Mouse (Mus musculus): ENCODE measurements around the gene Bhmt.
"Not testable (repeated sequence)": the region's sequence is repeated elsewhere in the genome, so short reads cannot be mapped to it uniquely, and the experiment has no call there.

Gene Bhmt

DNA sequence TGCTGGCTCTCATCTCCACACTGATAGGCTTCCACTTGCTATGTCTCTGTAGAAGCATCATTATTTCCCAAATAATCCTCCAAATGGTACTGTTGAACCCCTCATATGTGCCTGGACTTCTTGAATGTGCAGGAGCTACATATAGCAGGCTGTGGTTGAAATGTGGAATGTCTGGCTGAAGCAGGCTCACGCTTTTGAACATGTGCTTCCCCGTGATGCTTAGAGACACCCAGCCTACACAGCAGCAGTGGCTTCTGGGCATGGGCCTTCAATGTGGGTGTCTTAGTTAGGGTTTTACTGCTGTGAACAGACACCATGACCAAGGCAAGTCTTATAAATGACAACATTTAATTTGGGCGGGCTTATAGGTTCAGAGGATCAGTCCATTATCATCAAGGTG, 30.1 kb downstream of the Bhmt start:
- DNase-seq, result no peak

DNA sequence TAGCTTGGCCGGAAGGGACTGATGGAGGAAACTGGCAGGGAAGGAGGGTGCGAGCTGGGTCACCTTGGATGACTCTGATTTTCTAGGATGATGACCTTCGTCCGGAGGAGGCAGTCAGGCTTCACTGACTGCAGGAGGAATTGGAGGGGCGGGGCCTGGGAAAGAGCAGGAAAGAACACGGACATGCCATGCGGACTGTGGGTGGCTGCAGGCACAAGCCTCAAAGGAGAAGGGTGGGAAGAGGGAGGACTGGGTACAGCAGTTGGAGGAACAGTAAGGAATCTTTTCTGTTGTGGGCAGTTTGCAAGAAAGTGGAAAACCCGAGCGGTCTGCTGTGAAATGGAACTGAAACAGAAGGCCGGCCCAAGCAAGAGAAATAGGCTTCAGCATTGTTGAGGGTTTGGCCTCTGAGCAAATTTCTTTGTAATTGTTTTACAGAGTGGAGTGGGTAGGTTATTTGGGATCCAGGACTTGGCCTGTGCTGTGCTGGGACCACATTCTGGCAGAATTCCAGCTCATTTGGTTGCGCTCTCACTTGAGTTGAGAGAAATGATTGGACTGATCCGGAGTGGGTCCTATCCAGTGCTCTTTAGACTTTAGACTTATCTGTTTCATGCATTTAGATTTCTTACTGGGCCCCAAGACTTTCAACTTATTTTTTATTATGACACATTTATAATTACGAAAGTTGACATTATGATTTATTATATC, 30.7 kb downstream of the Bhmt start:
- DNase-seq, result peak; percentile 92

DNA sequence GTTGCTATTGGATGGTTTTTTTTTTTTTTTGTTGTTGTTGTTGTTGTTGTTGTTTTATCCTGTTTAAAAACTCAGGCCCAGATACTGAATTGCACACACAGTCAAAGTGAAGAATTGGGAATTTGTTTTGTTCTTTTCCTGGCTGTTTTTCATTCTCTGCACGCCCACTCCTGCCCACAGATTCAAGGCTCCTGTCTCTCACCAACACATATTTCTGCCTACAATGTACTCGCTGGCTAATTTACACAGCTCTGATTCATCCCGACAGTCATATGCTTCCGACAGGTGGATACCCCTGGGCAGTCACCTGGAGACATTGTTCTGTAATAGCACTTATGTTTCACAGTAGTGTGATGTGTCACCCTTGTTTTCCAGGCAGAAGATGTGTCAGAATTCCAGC, 33.1 kb downstream of the Bhmt start:
- DNase-seq, result no peak

DNA sequence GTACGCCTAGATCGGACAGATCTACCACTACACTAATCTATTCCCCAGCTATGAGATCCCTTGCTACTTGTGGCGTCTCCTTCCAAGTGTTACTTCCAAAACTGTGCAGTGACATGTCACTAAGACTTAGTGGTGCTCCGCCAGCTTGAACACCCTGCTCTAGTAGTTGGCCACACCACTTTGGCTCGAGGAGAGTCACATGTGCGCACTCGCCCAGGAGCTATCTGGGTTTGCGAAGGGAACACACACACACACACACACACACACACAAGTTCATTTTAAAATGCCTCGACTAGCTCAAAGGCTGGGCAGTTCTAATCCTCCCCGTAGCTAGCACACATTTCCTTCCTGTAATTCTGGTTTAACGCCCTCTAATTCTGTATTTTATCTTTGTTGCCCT, 36.2 kb downstream of the Bhmt start:
- no peak for DNase-seq

DNA sequence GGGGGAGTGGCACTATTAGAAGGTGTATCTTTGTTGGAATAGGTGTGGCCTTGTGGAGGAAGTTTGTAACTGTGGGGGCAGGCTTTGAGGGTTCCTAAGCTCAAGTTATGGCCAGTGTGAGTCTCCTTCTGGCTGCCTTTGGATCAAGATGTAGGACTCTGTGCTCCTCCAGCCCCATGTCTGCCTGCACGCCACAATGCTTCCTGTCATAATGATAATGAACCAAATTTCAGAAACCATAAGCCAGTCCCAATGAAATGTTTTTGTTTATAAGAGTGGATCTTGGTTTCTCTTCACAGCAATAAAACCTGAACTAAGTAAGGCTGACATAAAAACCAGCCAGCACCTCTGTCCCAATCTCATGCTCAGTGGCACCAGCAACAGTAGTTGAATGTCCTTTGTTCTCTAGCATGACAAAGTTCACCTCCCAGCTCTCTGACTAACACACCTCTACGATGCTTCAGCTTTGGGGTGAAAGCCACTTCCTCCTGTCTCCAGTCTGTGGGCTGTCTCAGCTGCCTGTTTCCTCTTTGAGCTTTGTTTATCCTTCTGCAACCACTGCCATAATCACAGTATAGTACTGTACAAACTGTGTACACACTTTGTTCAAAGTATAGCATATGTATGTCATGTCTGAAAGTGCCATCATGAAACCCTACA, 44.6 kb downstream of the Bhmt start:
- DNase-seq, result no peak

DNA sequence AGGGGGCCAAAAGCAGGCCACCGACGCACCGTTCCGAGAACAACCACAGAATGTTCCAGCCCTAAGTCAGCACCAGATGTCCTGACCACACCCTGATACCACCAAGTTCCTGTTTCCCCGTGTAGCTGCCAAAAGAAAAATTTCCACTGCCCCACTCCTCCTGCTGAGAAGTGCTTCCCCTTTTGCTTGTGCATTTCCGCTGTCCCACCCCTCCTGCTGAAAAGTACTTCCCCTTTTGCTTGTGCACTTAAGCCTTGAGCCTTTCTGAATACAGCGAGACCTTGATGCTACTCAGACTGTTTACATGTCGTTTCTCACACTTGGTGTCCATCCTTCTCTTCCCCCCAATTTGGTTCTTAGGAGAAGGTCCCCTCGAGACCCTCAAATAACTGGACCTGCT, 55.2 kb downstream of the Bhmt start:
- DNase-seq, result not testable (repeated sequence)

DNA sequence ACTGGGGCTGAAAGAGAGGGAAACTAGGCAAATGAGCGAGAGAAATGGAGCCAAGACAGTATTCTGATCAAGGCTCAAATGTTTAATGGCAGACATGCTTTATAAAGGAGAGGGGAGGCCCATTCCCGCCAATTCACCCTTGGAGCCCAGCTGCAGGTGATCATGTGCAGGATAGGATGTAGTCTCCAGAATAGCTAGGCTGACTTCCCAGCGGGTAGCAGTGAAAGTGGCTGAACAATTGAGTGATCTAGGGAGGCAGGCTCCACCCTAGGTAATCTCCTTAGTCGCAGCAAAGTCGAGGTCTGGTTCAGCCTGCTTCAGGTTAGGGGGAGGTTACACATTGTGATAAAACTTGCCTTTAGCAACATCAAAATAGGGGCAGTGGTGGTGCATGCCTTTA, 57.3 kb downstream of the Bhmt start:
- no peak for DNase-seq

DNA sequence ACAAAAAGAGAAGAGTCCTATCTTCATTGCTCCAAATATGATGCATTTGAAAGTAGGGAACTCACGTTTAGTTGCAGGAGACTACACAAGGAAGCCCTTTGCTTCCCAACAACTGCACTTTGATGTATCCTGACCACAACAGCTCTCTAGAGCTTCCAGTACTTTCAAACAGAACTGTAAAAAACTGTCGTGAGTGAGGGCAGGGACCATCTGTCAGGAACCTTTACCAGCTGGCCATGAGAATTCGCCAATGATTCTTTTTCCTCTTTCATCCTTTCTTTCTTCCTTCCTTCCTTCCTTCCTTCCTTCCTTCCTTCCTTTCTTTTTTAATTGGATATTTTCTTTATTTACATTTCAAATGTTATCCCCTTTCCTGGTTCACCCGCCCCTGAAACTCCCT, 68.1 kb downstream of the Bhmt start:
- no peak for DNase-seq

All from kidney, adult 9 months (tissue).